9 mouse cellular contexts compared by ENCODE assay signal in the genomic region with DNA sequence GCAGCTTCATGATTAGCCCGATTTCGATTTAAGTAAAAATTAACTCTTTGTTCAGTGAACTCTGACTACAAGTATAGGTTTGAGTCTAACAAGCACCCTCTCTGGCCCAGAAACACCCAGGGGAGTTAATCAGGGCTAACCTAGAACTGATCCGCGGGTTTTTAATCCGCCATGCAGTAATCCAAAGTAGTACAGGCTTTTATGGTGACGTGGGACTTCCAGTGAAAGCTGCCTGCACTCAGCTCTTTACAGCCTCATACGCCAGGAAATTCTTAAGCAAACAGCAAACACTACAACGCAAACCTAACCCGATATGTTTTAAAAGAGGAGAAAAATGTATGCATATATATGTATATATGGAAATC. TPM values are rescaled to one million over a fixed set of nuclear protein-coding genes. Genes with fewer than 3 reads are reported as not detected.
DNase-seq lines count a peak whose midpoint lies in the region; ATAC-seq and TF ChIP-seq lines count a peak whose summit lies in the region.
"Had no signal": no experiment of that assay in that cellular context is flagged by ENCODE, and none has a peak within 500 bp of the region (broad histone marks: within the 10 kb centered on the region; RNA-seq: fewer than 3 reads in every experiment).

No protein-coding gene starts in this region.

- H3K27ac ChIP-seq in heart, embryonic 16.5 days (ENCODE audit: low read length), result peak overlapping the region; percentile 89
- H3K27ac ChIP-seq in bone marrow, adult 2 months (ENCODE audit: control insufficient read depth, insufficient read depth, low read depth, low read length, poor library complexity), result no peak overlapping the region
- H3K27ac ChIP-seq in hindbrain, embryonic 10.5 days, result peak overlapping the region; percentile 100
- no peak overlapping the region for H3K27ac ChIP-seq in midbrain, embryonic 12.5 days (replicated peaks)

- peaks cover 13% of the 10 kb centered on the region for H3K4me1 ChIP-seq in heart, embryonic 16.5 days (ENCODE audit: control insufficient read depth, insufficient read depth, low read length)
- H3K4me1 ChIP-seq in bone marrow, adult 2 months (ENCODE audit: control insufficient read depth, insufficient read depth, low read length), result peaks cover 2% of the 10 kb centered on the region; the same call in 1 of the 2 replicates
- peaks cover 31% of the 10 kb centered on the region for H3K4me1 ChIP-seq in hindbrain, embryonic 10.5 days (replicated peaks)
- peaks cover 18% of the 10 kb centered on the region for H3K4me1 ChIP-seq in midbrain, embryonic 12.5 days

- TF ChIP-seq CTCF in bone marrow, adult 2 months (IDR thresholded peaks at IDR 0.05; ENCODE audit: control insufficient read depth, insufficient read depth, low read length), result no peak

- H3K4me3 ChIP-seq in heart, embryonic 16.5 days (ENCODE audit: low read length), result peak overlapping the region; percentile 74
- peak overlapping the region; percentile 61 for H3K4me3 ChIP-seq in bone marrow, adult 2 months (replicated peaks; ENCODE audit: control insufficient read depth, low read depth, low read length)
- H3K4me3 ChIP-seq in hindbrain, embryonic 10.5 days, result peak overlapping the region; percentile 99
- peak overlapping the region; percentile 93 for H3K4me3 ChIP-seq in midbrain, embryonic 12.5 days

- intact Hi-C loops in heart, postnatal 14 days (cut with DNase I), result loop anchor here (2.0 to 10.0 kb wide), 5 partner anchors 96 to 1232 kb away; a partner anchor contains a TSS
- intact Hi-C loops in left cerebral cortex, postnatal 25 days (cut with DNase I), result loop anchor here (10.0 kb wide), 1 partner anchor 268 kb away; no protein-coding TSS in a partner anchor

- no peaks in the 10 kb centered on the region for H3K36me3 ChIP-seq in heart, embryonic 16.5 days (ENCODE audit: control insufficient read depth, insufficient read depth)
- no peaks in the 10 kb centered on the region; the same call in 1 of the 2 replicates for H3K36me3 ChIP-seq in hindbrain, embryonic 10.5 days
- no peaks in the 10 kb centered on the region for H3K36me3 ChIP-seq in midbrain, embryonic 12.5 days

- no peak for TF ChIP-seq POLR2A in bone marrow, adult 2 months (IDR thresholded peaks at IDR 0.05; ENCODE audit: borderline replicate concordance, control insufficient read depth, low read depth, low read length)

- peak overlapping the region; percentile 76 for H3K9ac ChIP-seq in heart, embryonic 16.5 days (ENCODE audit: low read length)
- peak overlapping the region; percentile 34; the same call in 1 of the 2 replicates for H3K9ac ChIP-seq in midbrain, embryonic 12.5 days (replicated peaks)

- no peaks in the 10 kb centered on the region for H3K27me3 ChIP-seq in heart, embryonic 16.5 days (ENCODE audit: control insufficient read depth, insufficient read depth, low read length)
- H3K27me3 ChIP-seq in hindbrain, embryonic 10.5 days (ENCODE audit: insufficient read depth, poor library complexity, severe bottlenecking), result 0 out of 2 replicates have a peak, but pooled peaks cover 4% of the 10 kb centered on the region
- H3K27me3 ChIP-seq in midbrain, embryonic 12.5 days, result no peaks in the 10 kb centered on the region
- H3K27me3 ChIP-seq: Patski had no signal

- ATAC-seq in heart, embryonic 16.5 days (replicated peaks; ENCODE audit: extremely low read depth, insufficient read depth, low FRiP score), result no peak
- no peak for ATAC-seq in midbrain, embryonic 12.5 days (ENCODE audit: low FRiP score, low read depth)

- H3K4me2 ChIP-seq in heart, embryonic 16.5 days (ENCODE audit: low read depth, low read length), result peak overlapping the region; percentile 96
- H3K4me2 ChIP-seq in midbrain, embryonic 12.5 days (replicated peaks), result peak overlapping the region; percentile 87

- H3K9me3 ChIP-seq in heart, embryonic 16.5 days (replicated peaks; ENCODE audit: control insufficient read depth, low read length), result no peaks in the 10 kb centered on the region
- no peaks in the 10 kb centered on the region for H3K9me3 ChIP-seq in hindbrain, embryonic 10.5 days
- H3K9me3 ChIP-seq in midbrain, embryonic 12.5 days, result no peaks in the 10 kb centered on the region

- DNase-seq in heart, postnatal 14 days, result no peak
- DNase-seq in hindbrain, embryonic 10.5 days (ENCODE audit: low spot score), result no peak
- DNase-seq in cerebellum, adult 9-11 months, result no peak
- no peak for DNase-seq in left cerebral cortex, postnatal 25 days (ENCODE audit: low spot score in 2 of 2)
- DNase-seq in cerebellum, postnatal 4 days (ENCODE audit: low spot score in 2 of 2), result no peak

- WGBS in heart, embryonic 16.5 days, result 12% methylated on average over 9 of the region's 9 CpGs
- WGBS in bone marrow, adult 2 months, result 8% methylated on average over 9 of the region's 9 CpGs
- WGBS in hindbrain, embryonic 10.5 days, result 17% methylated on average over 9 of the region's 9 CpGs
- WGBS in midbrain, embryonic 12.5 days, result 15% methylated on average over 9 of the region's 9 CpGs

RNA-seq across cellular contexts. Expression of a gene that starts 0.9 kb away (rescaled TPM):
- 7.1 and 8.0 TPM in 2 replicates for polyA plus RNA-seq in heart, embryonic 16.5 days (2015; fragmentation: Nextera tagmentation; extraction: Ambion mirVana)
- total RNA-seq in heart, postnatal 14 days (2021), result 1 to 10 TPM; 8.8 to 9.0 TPM
- 8.4 and 11.1 TPM in 2 replicates for polyA plus RNA-seq in bone marrow, adult 2 months (2011; ENCODE audit: insufficient read depth, insufficient read length, low replicate concordance, missing spikeins)
- polyA plus RNA-seq in hindbrain, embryonic 10.5 days (2016; fragmentation: Nextera tagmentation; extraction: Ambion mirVana), result 15.6 and 18.8 TPM in 2 replicates
- 18.0 and 18.2 TPM in 2 replicates for polyA plus RNA-seq in midbrain, embryonic 12.5 days (2016; fragmentation: Nextera tagmentation; extraction: Ambion mirVana)
- total RNA-seq in left cerebral cortex, postnatal 25 days (2021), result 10 to 100 TPM; 17.8 to 18.9 TPM

Comparison
In these comparisons a context has a peak if more than half of its experiments do, and no peak if none do; other contexts are left out.
1. H3K27ac ChIP-seq: peak in heart, embryonic 16.5 days (single experiment) and hindbrain, embryonic 10.5 days (single experiment); none in bone marrow, adult 2 months (single experiment) and midbrain, embryonic 12.5 days (single experiment).
2. Peak in every context shown above with its lines, with median percentiles within 50 percentile points of each other: H3K4me3 ChIP-seq.